Mouse (Mus musculus) G1E (cell line): ENCODE data around the gene Cdk6. TPM values are rescaled to one million over a fixed set of nuclear protein-coding genes. Genes with fewer than 3 reads are reported as not detected.
"Not testable (repeated sequence)": the region's sequence is repeated elsewhere in the genome, so short reads cannot be mapped to it uniquely, and the experiment has no call there.

Source experiments
- ATAC-seq: 2 replicates; pipeline ENCODE4 v1.8.0; 2016; ENCODE audit warnings: mild to moderate bottlenecking; ENCODE audit not compliant: insufficient number of reproducible peaks, poor library complexity, low FRiP score, severe bottlenecking; ENCODE audit errors: extremely low read depth
- DNase-seq: peaks from one replicate; pipeline ENCODE4 v3.0.0; 2012; ENCODE audit warnings: low spot score
- H3K27me3 ChIP-seq: 2 replicates; pipeline ENCODE4 v1.6.1; 2012; ENCODE audit warnings: mild to moderate bottlenecking, low read length, inconsistent platforms; ENCODE audit not compliant: insufficient read depth
- H3K36me3 ChIP-seq: replicated peaks from 2 replicates; pipeline ENCODE3; 2012; ENCODE audit warnings: mild to moderate bottlenecking, inconsistent platforms
- H3K4me1 ChIP-seq: 2 replicates; pipeline ENCODE4 v1.6.1; 2012; ENCODE audit warnings: low read depth, low read length, inconsistent platforms, mixed read lengths; ENCODE audit not compliant: insufficient read depth
- H3K4me3 ChIP-seq: 2 replicates; pipeline ENCODE4 v1.5.1; 2012; ENCODE audit warnings: low read depth, mild to moderate bottlenecking, inconsistent platforms, low read length, moderate library complexity, mixed read lengths
- H3K9me3 ChIP-seq: replicated peaks from 2 replicates; pipeline ENCODE4 v1.6.1; 2012; ENCODE audit warnings: inconsistent platforms
- CTCF ChIP-seq: IDR thresholded peaks from 2 replicates; pipeline ENCODE4 v1.5.1; 2012; ENCODE audit warnings: low read depth, low read length, inconsistent platforms, mixed read lengths
- GATA1 ChIP-seq: IDR thresholded peaks from 2 replicates; pipeline ENCODE4 v1.6.1; 2012; ENCODE audit warnings: borderline replicate concordance, low read length, inconsistent platforms, mixed read lengths
- GATA2 ChIP-seq: IDR thresholded peaks from 2 replicates; pipeline ENCODE4 v1.6.1; 2012; ENCODE audit warnings: low read depth, low read length, inconsistent platforms, borderline replicate concordance
- POLR2AphosphoS5 ChIP-seq: IDR thresholded peaks from 2 replicates; pipeline ENCODE4 v1.6.1; 2012; ENCODE audit warnings: low read depth, low read length, inconsistent platforms; ENCODE audit not compliant: insufficient replicate concordance
- TAL1 ChIP-seq: conservative IDR thresholded peaks from 2 replicates; pipeline ENCODE4 v1.6.1; 2012; ENCODE audit warnings: low read depth, low read length, inconsistent platforms, mixed read lengths
- polyA plus RNA-seq: library from polyadenylated mRNA; stranded (reverse); fragments of >175 nt; gene quantifications from 2 replicates; pipeline ENCODE4 v1.2.3, GENCODE M21; 2012
- total RNA-seq, 2 experiments: library from RNA; stranded (forward) in 1 of 2; stranded (reverse) in 1 of 2; fragments of 200-1000 nt in 1 of 2; fragments of >200 nt in 1 of 2; fragmentation: Nextera tagmentation in 1 of 2; gene quantifications; 2 replicates each; pipeline ENCODE4 v1.2.3; 2014 to 2017

Gene Cdk6
- total and polyA plus RNA-seq, 3 experiments = 75.2 to 142 (median 114) TPM

GRCm38 (mm10) chr5:3344081-3344631, 2.9 kb downstream of the Cdk6 start:
- DNase-seq (peak; percentile 21), ATAC-seq (peak; percentile 26)
- Histone ChIP-seq H3K9me3 (0 out of 2 replicates have a peak, but pooled peaks cover 2% of the 10 kb centered on the region), H3K4me1 (peaks cover 31% of the 10 kb centered on the region), H3K4me3 (peak overlapping the region; percentile 93), H3K27me3 (no peaks in the 10 kb centered on the region), H3K36me3 (peaks cover 16% of the 10 kb centered on the region)
- no peak for TF ChIP-seq GATA2
- TF ChIP-seq CTCF = peak; percentile 42; the same call in 1 of the 2 replicates
- TF ChIP-seq TAL1 = no peak
- no peak for TF ChIP-seq POLR2AphosphoS5
- TF ChIP-seq GATA1 = no peak

DNA sequence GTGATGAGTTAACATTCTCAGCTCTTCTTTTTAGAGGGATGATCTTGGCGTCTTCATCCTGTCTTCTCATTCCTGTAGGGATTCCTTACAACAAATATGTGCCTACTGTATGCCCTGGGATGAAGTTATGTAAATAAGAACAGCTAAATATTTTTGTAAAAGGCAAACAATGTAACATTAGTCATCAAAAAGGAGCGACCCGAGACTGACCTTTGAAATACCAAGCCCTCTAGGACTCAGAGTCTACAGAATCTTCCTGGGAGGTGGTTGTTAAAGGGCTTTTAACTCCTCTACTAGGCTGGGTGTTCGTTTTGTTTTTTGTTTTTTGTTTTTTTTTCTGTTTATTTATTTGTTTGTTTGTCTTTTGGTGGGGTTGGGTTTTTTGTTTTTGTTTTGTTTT, 4.3 kb downstream of the Cdk6 start:
- Histone ChIP-seq H3K4me1 (peaks cover 32% of the 10 kb centered on the region), H3K36me3 (peaks cover 16% of the 10 kb centered on the region), H3K4me3 (peak overlapping the region; percentile 28; the same call in 1 of the 2 replicates)
- H3K9me3 ChIP-seq, H3K27me3 ChIP-seq, ATAC-seq, DNase-seq: not testable (repeated sequence)

DNA sequence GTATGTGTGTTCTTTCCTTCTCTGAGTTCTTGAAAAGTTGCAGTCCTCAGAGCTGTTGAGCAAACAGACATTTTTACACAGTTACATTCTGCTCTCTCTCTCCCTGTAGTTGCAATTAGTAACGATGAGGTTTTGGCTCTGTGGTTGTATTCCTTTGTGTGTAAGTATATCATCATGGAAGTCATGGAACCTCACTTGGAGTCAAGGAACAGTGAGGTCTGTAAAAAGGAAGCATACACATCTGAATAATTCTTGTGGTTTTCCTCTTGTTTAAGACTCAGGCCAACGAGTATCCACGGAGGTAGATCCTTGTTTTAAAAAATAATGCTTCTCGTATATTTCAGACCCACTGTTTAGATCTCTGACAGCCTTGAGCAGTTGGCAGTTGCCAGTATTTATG, 8.1 kb downstream of the Cdk6 start:
- H3K27me3 ChIP-seq, H3K4me3 ChIP-seq, H3K9me3 ChIP-seq, DNase-seq, ATAC-seq: not testable (repeated sequence)
- peaks cover 49% of the 10 kb centered on the region for H3K4me1 ChIP-seq
- peaks cover 26% of the 10 kb centered on the region for H3K36me3 ChIP-seq

DNA sequence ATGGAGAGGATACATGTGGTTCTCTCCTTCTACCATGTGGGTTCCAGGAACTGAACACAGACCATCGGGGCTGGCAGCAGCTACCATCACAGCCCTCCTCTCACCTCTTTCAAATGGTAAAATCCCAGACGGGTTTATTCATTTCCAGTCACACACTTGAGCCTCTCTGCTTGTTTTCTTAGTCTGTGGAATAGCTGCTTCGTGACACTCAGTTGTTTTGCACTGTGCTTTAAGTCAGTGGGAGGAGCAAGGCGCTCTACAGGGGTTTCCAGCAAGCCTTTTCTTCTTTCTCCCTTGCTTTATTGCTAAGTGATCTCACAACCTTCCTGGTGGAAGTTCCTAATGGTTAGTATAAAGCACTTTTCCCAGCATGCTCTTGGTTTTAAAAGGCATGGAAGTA, 10.6 kb downstream of the Cdk6 start:
- H3K4me3 ChIP-seq, DNase-seq, ATAC-seq, H3K9me3 ChIP-seq, H3K27me3 ChIP-seq: not testable (repeated sequence)
- Histone ChIP-seq H3K4me1 (peaks cover 68% of the 10 kb centered on the region), H3K36me3 (peaks cover 45% of the 10 kb centered on the region)

DNA sequence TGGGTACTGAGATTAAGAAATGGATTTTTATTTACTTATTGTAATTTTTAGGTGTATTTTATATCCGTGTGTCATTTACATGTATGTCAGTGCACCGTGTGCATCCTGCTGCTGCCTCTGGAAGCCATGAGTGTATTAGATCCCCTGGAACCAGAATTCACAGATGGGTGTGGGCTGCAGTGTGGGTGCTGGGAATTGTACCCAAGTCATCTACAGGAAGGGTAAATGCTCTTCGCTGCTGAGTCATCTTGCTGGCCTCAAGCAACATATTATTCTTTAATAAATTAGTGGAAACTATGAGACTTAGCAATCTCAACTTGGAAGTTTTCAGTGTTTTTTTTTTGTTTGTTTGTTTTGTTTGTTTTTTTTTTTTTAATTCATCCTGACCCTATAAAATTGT, 11.0 kb downstream of the Cdk6 start:
- ATAC-seq = no peak

GRCm38 (mm10) chr5:3352827-3353226, 11.5 kb downstream of the Cdk6 start:
- Histone ChIP-seq H3K4me3 (no peak overlapping the region), H3K27me3 (no peaks in the 10 kb centered on the region), H3K4me1 (peaks cover 71% of the 10 kb centered on the region), H3K36me3 (peaks cover 52% of the 10 kb centered on the region), H3K9me3 (no peaks in the 10 kb centered on the region)
- ATAC-seq (no peak), DNase-seq (no peak)
- TF ChIP-seq GATA1 (no peak), CTCF (no peak), TAL1 (no peak), GATA2 (no peak), POLR2AphosphoS5 (no peak)

More for the DNA sequence above, 11.0 kb downstream of the Cdk6 start:
- no peak for TF ChIP-seq CTCF
- no peak for TF ChIP-seq GATA2
- no peak for TF ChIP-seq TAL1
- no peak for TF ChIP-seq GATA1
- no peak for TF ChIP-seq POLR2AphosphoS5
- Histone ChIP-seq H3K4me1 (peaks cover 68% of the 10 kb centered on the region), H3K36me3 (peaks cover 49% of the 10 kb centered on the region), H3K27me3 (no peaks in the 10 kb centered on the region), H3K9me3 (no peaks in the 10 kb centered on the region), H3K4me3 (no peak overlapping the region)
- no peak for DNase-seq

GRCm38 (mm10) chr5:3354307-3354706, 13.0 kb downstream of the Cdk6 start:
- ATAC-seq (peak; percentile 78), DNase-seq (peak; percentile 21)
- Histone ChIP-seq H3K36me3 (peaks cover 58% of the 10 kb centered on the region), H3K27me3 (no peaks in the 10 kb centered on the region), H3K9me3 (no peaks in the 10 kb centered on the region), H3K4me1 (peaks cover 76% of the 10 kb centered on the region), H3K4me3 (peak overlapping the region; percentile 27; the same call in 1 of the 2 replicates)
- TF ChIP-seq POLR2AphosphoS5 (no peak), TAL1 (peak; percentile 56)
